Mouse (Mus musculus) hindbrain, embryonic 12.5 days (tissue): ENCODE data around the gene Smpd1. TPM values are rescaled to one million over a fixed set of nuclear protein-coding genes. Genes with fewer than 3 reads are reported as not detected.

Experiments
- ATAC-seq: fragments of 200-750 bp; cut with Nextera tagmentation; 2 replicates; pipeline ENCODE4 v1.8.0; 2017; ENCODE audit warnings: moderate TSS enrichment; ENCODE audit not compliant: low FRiP score
- H3K27ac ChIP-seq: fragments of 300-500 bp; sonication (generic); 2 replicates; pipeline ENCODE4 v1.5.1; 2016; ENCODE audit warnings: mild to moderate bottlenecking
- H3K27me3 ChIP-seq: fragments of 300-500 bp; sonication (generic); 2 replicates; pipeline ENCODE4 v1.6.1; 2016; ENCODE audit warnings: mild to moderate bottlenecking
- H3K36me3 ChIP-seq: fragments of 300-500 bp; sonication (generic); 2 replicates; pipeline ENCODE4 v1.6.1; 2016; ENCODE audit warnings: mild to moderate bottlenecking
- H3K4me1 ChIP-seq: fragments of 300-500 bp; sonication (generic); 2 replicates; pipeline ENCODE4 v1.6.1; 2016
- H3K4me2 ChIP-seq: fragments of 300-500 bp; sonication (generic); replicated peaks from 2 replicates; pipeline ENCODE4 v1.6.1; 2016; ENCODE audit warnings: mild to moderate bottlenecking
- H3K4me3 ChIP-seq: fragments of 300-500 bp; sonication (generic); 2 replicates; pipeline ENCODE4 v1.5.1; 2016; ENCODE audit warnings: mild to moderate bottlenecking
- H3K9ac ChIP-seq: fragments of 300-500 bp; sonication (generic); 2 replicates; pipeline ENCODE4 v1.6.1; 2016; ENCODE audit warnings: mild to moderate bottlenecking, moderate library complexity
- H3K9me3 ChIP-seq: fragments of 300-500 bp; sonication (generic); replicated peaks from 2 replicates; pipeline ENCODE4 v1.6.1; 2016; ENCODE audit warnings: mild to moderate bottlenecking
- WGBS: fragments of 180-500 bp; shearing (Covaris S2); methylation state at CpG from one replicate; pipeline ENCODE4 v1.1.7; 2016; 5-methylcytosine and 5-hydroxymethylcytosine counted together
- polyA plus RNA-seq: library from polyadenylated mRNA; unstranded; fragments of >200 nt; fragmentation: Nextera tagmentation; extraction: Ambion mirVana; gene quantifications from 2 replicates; pipeline ENCODE4 v1.2.1, GENCODE M21; 2016

Smpd1 gene
- polyA plus RNA-seq: 56.2 and 57.7 TPM in 2 replicates

DNA sequence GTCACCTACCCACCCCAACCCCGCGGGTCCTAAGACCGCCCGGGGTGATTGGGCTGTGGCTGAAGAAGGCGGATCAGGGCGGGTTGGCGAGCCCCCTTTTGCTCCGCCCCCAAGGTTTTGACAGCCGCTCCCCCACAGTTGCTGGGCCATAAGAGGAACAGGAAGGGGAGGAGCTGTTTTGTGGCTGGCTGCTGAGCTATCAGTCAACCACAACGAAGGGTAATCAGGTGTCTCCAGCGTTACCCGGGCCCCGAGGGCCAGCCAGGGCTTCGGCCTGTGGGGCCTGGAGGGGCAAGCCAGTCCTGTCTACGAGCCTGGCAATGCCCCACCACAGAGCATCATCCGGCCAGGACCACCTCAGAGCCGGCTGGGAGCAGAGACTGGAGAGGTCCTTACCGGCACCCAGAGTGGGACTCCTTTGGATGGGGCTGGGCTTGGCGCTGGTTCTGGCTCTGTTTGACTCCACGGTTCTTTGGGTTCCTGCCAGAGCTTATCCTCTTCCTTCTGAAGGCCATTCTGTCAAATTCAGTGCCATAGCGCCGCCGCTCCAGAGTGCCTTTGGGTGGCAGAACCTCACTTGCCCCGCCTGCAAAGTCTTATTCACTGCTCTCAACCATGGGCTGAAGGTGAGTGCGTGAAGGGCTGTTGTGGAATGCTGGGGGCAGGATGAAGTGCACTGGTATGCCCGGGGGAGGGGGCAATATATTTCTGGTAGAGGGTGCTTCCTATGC is at the start of gene Smpd1:
TSS of gene Smpd1 (plus strand) at position 149 of the 731 bp plus-strand sequence.
- Histone ChIP-seq H3K4me2 (peak within 1 kb of the TSS; percentile 79), H3K27me3 (no peaks in the 10 kb centered on the region), H3K9me3 (no peaks in the 10 kb centered on the region), H3K27ac (peak within 1 kb of the TSS; percentile 81), H3K4me1 (peaks cover 20% of the 10 kb centered on the region), H3K36me3 (peaks cover 28% of the 10 kb centered on the region), H3K9ac (peak within 1 kb of the TSS; percentile 83), H3K4me3 (peak within 1 kb of the TSS; percentile 73)
- peak; percentile 92 for ATAC-seq
- WGBS: 5% methylated on average over 26 of the region's 26 CpGs

DNA sequence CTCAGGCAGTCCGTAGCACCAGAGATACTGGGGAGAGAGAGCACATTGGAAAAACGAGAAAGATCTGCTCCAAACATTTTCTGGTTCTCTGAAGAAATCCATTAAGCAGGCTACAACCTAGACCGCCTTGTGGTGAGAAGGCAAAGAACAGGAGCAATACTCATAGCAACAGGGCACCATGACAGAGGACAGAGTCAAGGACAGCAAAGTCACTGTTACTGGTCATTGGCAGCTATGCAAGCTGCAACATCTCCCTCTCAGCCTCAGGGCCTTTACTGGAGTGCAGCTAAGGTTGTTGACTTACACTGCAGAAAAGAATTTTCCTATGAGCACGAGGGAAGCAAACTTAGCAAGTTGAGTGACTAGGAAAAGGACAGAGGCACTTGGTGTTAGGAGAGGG is 46.9 kb upstream of the Smpd1 start:
- H3K4me1 ChIP-seq: no peaks in the 10 kb centered on the region
- H3K27me3 ChIP-seq: no peaks in the 10 kb centered on the region
- no peaks in the 10 kb centered on the region for H3K9me3 ChIP-seq
- H3K36me3 ChIP-seq: no peaks in the 10 kb centered on the region
- 78% methylated on average over 4 of the region's 4 CpGs for WGBS
- no peak overlapping the region for H3K27ac ChIP-seq
- no peak overlapping the region for H3K4me3 ChIP-seq
- H3K4me2 ChIP-seq: no peak overlapping the region
- ATAC-seq: no peak
- no peak overlapping the region for H3K9ac ChIP-seq

DNA sequence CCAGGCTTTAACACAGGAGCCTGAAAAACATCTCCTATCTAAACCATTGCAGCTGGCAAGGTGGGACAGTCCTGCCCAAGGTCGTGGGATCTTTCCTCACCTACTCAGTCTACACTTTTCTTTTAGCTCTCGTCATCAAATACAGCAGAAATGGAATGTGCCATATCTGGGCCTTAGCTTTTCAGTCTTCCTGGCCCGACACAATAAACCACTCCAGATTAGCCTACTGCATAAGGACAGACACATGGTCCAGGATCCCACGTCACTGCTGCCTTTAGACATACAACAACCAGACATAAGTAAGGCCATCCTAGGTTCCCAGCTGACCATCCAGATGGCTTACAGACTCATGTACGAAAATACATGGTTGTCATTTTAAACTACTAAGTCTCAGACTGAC is 44.0 kb upstream of the Smpd1 start:
- no peaks in the 10 kb centered on the region for H3K36me3 ChIP-seq
- H3K9me3 ChIP-seq: no peaks in the 10 kb centered on the region
- no peak overlapping the region for H3K4me3 ChIP-seq
- no peak overlapping the region for H3K9ac ChIP-seq
- H3K4me1 ChIP-seq: peaks cover 4% of the 10 kb centered on the region
- H3K27me3 ChIP-seq: no peaks in the 10 kb centered on the region
- H3K4me2 ChIP-seq: no peak overlapping the region
- no peak overlapping the region for H3K27ac ChIP-seq
- no peak for ATAC-seq
- WGBS: 81% methylated on average over 5 of the region's 5 CpGs

DNA sequence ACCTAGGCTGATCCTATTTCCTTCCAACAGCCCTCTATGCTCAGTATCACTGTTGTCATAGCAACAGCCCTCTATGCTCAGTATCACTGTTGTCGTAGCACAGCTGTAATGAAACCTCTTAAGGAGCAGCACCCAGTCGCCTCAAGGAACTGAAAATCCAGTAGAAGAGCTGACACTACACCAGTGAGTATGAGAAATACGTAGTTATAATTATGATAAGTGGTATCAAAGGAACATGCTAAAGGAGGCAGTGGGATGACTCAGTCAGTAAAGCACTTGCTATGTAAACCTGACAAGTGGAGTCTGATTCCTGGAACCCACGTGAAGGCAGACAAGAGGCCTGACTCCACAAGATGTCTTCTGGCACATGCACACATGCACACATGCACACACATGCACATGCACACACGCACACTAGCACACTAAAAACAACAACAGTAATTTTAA is 40.3 kb upstream of the Smpd1 start:
- Histone ChIP-seq H3K9ac (no peak overlapping the region), H3K36me3 (no peaks in the 10 kb centered on the region), H3K27me3 (no peaks in the 10 kb centered on the region), H3K4me1 (peaks cover 5% of the 10 kb centered on the region), H3K4me2 (no peak overlapping the region), H3K9me3 (no peaks in the 10 kb centered on the region), H3K27ac (no peak overlapping the region), H3K4me3 (no peak overlapping the region)
- ATAC-seq: peak; percentile 59; the same call in 1 of the 2 replicates
- 63% methylated on average over 5 of the region's 5 CpGs for WGBS

DNA sequence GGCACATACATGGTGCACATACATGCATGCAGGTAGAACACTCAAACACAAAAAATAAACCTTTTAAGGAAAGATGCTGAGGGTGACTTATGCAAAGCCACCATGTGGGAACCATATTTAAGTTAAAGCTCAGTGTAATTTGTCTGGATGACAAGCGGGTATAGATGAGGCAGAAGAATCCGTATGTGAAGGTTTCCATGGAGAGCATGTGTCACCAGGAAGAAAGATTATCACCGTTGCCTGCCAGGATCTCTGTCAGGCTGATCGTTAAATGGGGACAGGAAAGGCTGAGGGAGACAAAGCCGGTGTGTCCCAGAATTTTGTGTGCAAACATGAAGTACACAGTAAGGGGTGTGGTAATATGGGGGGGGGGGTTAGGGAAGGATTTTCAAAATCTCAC is 39.6 kb upstream of the Smpd1 start:
- Histone ChIP-seq H3K4me3 (no peak overlapping the region), H3K9me3 (no peaks in the 10 kb centered on the region), H3K27me3 (no peaks in the 10 kb centered on the region), H3K27ac (no peak overlapping the region), H3K4me2 (no peak overlapping the region), H3K36me3 (no peaks in the 10 kb centered on the region), H3K4me1 (peaks cover 5% of the 10 kb centered on the region), H3K9ac (no peak overlapping the region)
- 53% methylated on average over 5 of the region's 5 CpGs for WGBS
- ATAC-seq: peak; percentile 47

DNA sequence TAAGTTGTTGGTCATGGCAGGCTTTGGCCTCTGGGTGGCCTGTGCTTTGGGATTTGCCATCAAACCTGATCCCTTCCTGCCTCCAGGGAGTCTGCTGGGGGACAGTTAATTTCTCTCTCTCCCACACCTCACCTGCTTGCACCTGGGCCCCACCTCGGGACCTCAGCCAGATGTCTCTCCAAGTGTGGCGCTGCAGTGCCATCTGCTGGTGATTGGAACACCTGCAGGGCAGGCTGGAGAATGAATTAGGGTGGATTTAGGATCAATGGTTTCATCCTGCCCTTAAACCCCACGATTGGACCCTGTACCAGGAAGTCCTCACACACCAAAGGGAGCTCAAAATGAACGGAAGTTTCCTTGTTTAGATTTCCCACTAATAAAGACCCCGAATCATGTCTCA is 39.0 kb upstream of the Smpd1 start:
- no peaks in the 10 kb centered on the region for H3K9me3 ChIP-seq
- no peak overlapping the region for H3K27ac ChIP-seq
- 13% methylated on average over 5 of the region's 5 CpGs for WGBS
- H3K4me2 ChIP-seq: no peak overlapping the region
- H3K4me1 ChIP-seq: peaks cover 5% of the 10 kb centered on the region
- no peak overlapping the region for H3K9ac ChIP-seq
- no peak overlapping the region for H3K4me3 ChIP-seq
- ATAC-seq: peak; percentile 40; the same call in 1 of the 2 replicates
- no peaks in the 10 kb centered on the region for H3K36me3 ChIP-seq
- no peaks in the 10 kb centered on the region for H3K27me3 ChIP-seq

DNA sequence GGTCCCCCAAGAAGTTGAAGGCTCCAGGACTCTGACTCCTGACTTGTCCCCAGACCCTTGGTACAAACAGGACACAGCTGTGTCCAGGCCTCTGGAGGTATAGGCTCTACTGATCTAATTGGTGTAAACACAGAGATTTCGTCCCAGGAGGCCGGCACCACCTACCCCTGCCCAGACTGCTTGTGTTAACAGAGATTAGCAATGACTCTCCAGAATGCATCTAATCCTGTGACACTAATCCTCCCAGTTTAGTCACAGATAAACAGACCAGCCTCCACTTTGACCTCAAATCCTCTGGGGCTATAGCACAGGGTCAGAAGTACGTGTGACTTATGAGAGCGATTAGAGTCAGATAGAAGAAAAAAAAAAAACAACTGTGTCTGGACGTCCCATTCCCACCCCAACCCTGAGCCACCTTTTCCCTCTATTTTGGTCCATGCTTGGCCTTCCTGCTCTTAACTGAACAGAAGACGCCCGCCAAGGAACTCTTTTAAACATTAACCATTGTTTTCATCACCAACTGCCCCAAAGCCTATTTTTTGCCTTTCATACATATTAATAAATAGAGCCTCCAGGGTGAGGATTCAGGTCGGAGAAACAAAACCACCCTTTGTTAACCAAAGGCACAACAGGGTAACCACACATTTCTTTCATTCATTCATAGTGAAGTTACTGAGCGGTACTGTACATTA is 37.3 kb upstream of the Smpd1 start:
- ATAC-seq: no peak
- H3K9me3 ChIP-seq: no peaks in the 10 kb centered on the region
- WGBS: 48% methylated on average over 9 of the region's 9 CpGs
- H3K4me1 ChIP-seq: peaks cover 5% of the 10 kb centered on the region
- no peak overlapping the region for H3K9ac ChIP-seq
- no peak overlapping the region for H3K27ac ChIP-seq
- H3K36me3 ChIP-seq: no peaks in the 10 kb centered on the region
- no peak overlapping the region for H3K4me2 ChIP-seq
- no peaks in the 10 kb centered on the region for H3K27me3 ChIP-seq
- H3K4me3 ChIP-seq: no peak overlapping the region

DNA sequence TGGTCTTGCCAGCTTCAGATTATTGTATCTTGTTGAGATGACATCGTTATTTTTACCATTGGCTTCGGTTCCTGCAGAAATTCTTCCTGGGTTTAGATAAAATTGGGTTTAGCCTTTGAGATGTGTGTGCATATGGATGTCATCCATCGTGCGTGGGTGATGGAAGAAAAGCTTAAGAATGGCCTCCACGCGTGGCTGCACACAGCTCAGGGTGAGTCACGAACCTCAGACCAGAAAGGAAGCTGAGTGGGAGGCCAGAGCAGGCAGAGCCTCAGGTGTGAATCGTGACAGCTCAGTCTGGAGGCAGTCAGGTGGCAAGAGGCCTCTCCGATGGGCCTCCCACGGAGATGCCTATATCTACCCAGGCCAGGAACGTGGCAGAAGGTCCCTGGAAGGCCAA is 34.8 kb upstream of the Smpd1 start:
- 70% methylated on average over 11 of the region's 11 CpGs for WGBS
- Histone ChIP-seq H3K4me2 (no peak overlapping the region), H3K9me3 (no peaks in the 10 kb centered on the region), H3K27ac (no peak overlapping the region), H3K36me3 (no peaks in the 10 kb centered on the region), H3K9ac (no peak overlapping the region), H3K4me3 (no peak overlapping the region), H3K27me3 (no peaks in the 10 kb centered on the region), H3K4me1 (peaks cover 5% of the 10 kb centered on the region; the same call in 1 of the 2 replicates)
- ATAC-seq: no peak

DNA sequence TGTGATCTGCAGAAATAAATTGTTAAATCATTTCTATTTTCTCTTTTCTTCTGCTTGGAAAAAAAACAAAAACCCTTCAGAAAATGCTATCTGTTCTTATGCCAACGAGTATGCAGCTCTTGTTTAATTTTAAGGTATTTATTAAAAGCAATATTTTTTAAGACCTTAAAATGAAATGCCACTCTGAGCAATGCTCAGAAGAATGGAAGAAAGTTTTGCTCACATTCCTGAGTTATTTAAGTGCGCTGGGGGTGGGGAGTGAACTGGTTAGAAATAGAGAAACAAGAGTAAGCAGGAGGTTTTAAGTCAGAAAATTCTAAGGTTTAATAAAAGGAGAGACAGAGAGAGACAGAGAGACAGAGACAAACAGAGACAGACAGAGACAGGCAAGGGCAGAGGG is 34.4 kb upstream of the Smpd1 start:
- no peak overlapping the region for H3K4me2 ChIP-seq
- H3K27ac ChIP-seq: no peak overlapping the region
- no peak for ATAC-seq
- peaks cover 5% of the 10 kb centered on the region; the same call in 1 of the 2 replicates for H3K4me1 ChIP-seq
- 76% methylated on average over 2 of the region's 2 CpGs for WGBS
- no peaks in the 10 kb centered on the region for H3K9me3 ChIP-seq
- H3K4me3 ChIP-seq: no peak overlapping the region
- no peaks in the 10 kb centered on the region for H3K36me3 ChIP-seq
- no peak overlapping the region for H3K9ac ChIP-seq
- no peaks in the 10 kb centered on the region for H3K27me3 ChIP-seq

DNA sequence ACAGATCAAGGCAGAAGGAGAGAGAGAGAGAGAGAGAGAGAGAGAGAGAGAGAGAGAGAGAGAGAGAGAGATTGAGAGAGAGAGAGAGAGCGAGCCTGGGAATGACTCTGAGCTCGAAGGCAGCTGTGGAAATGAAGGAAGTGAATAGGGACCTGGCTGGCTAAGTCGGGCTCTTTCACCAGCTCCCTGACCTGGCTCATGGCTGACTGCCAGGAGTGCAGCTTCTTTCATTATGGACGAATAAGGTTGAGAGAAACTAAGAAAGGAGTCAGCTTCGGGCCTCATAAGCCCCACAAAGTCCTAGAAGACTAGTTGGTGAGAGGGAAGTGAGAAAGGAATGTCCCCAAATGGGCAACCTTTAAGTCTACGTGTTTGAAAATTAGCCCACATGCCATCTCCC is 34.0 kb upstream of the Smpd1 start:
- 57% methylated on average over 6 of the region's 6 CpGs for WGBS
- Histone ChIP-seq H3K4me3 (no peak overlapping the region), H3K27ac (no peak overlapping the region), H3K9ac (no peak overlapping the region), H3K9me3 (no peaks in the 10 kb centered on the region), H3K4me1 (peaks cover under 1% of the 10 kb centered on the region; the same call in 1 of the 2 replicates), H3K36me3 (no peaks in the 10 kb centered on the region), H3K4me2 (no peak overlapping the region), H3K27me3 (no peaks in the 10 kb centered on the region)
- ATAC-seq: no peak

DNA sequence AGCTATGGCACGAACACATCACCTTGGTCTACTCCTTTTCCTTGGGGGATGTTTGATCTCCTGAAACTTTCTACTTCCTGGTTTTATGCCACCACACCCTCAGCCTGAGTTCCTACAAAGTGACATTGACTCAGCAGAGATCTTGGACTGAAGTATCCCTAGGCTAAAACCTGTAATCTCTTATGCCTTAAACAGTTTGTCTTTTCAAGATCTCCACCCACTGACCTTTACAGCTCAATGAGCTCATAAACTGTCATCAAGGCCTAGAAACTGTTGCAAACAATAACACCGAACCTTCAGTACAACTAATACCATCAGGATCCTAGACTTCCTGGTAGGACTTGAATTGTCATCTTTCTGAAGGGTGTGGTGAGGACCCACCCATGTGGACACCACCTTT is 29.9 kb upstream of the Smpd1 start:
- Histone ChIP-seq H3K9ac (no peak overlapping the region), H3K36me3 (no peaks in the 10 kb centered on the region), H3K27ac (no peak overlapping the region), H3K4me3 (no peak overlapping the region), H3K4me2 (no peak overlapping the region), H3K27me3 (no peaks in the 10 kb centered on the region), H3K4me1 (no peaks in the 10 kb centered on the region), H3K9me3 (no peaks in the 10 kb centered on the region)
- 78% methylated on average over 2 of the region's 2 CpGs for WGBS
- ATAC-seq: no peak

DNA sequence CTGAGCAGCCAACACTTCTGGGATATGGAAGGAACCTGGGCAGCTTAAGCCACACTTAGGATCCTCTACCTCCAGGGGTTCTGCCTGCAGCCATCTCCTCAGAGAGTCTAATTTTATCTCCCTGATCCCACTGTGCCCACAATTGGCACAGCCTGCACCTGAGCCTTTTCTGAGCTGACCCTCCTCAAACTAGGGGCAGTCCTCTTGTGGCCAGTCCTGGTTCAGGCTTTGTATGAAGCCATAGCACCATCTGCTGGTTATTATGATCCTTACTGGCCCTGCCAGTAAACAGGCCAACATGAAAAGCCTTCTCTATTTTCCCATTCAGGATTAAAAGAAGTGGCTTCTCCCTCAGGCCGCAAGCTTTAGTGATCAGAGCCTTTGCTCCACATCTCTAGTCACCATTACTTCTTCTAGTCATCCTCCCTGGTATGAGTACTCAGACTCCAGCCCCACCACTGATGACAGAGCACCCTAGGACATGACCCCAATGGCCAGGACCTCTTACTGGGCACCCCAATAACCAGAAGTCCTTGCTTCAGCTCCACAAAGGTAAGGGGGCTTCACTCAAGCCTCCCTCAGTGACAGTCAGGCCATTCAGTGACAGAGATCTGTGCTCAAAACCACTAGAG is 26.7 kb upstream of the Smpd1 start:
- H3K4me3 ChIP-seq: no peak overlapping the region
- peak; percentile 83 for ATAC-seq
- no peaks in the 10 kb centered on the region for H3K27me3 ChIP-seq
- H3K27ac ChIP-seq: no peak overlapping the region
- H3K9me3 ChIP-seq: no peaks in the 10 kb centered on the region
- H3K36me3 ChIP-seq: no peaks in the 10 kb centered on the region
- H3K4me1 ChIP-seq: no peaks in the 10 kb centered on the region
- no peak overlapping the region for H3K4me2 ChIP-seq
- WGBS: 66% methylated on average over 1 of the region's 1 CpGs
- H3K9ac ChIP-seq: no peak overlapping the region
